Mouse (Mus musculus) adrenal gland, adult 8-10 months (tissue): ENCODE measurements at regions not wholly inside any gene's neighbourhood (a gene's known extent, or its start where the extent isn't known, plus 50 kb on each side); places are given as distances from the start of the nearest gene placed in this dataset.

Experiments
- DNase-seq: peaks from one replicate; pipeline ENCODE4 v3.0.0; 2022

- DNase-seq, result no peak
These were observed 358.9 kb downstream of the Bcor start for GRCm38 (mm10) chrX:11801208-11801607.

- no peak for DNase-seq
These were observed 358.5 kb downstream of the Bcor start for GRCm38 (mm10) chrX:11801621-11802020.

- no peak for DNase-seq
These were observed 357.9 kb downstream of the Bcor start for GRCm38 (mm10) chrX:11802074-11802899.

DNA sequence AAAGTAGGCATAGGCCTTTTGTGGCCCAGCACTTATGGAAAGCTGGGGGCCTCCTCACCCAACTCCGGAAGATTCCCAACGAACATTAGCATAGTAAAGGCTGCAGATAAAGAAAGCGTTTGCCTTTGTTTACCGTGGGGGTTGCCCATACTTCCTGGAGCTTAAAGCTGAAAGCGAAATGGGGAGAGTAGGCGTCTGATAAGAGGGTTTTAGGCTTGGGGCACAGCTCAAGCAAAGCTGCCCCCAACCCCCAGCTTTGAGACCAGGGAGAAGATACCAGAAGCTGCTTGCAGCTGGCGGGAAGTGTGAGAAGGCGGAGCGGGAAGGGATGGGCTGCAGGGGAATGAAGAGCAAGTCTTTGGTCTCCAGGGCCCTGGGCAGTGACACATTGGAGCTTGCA is 356.9 kb downstream of the Bcor start:
- DNase-seq, result no peak

DNA sequence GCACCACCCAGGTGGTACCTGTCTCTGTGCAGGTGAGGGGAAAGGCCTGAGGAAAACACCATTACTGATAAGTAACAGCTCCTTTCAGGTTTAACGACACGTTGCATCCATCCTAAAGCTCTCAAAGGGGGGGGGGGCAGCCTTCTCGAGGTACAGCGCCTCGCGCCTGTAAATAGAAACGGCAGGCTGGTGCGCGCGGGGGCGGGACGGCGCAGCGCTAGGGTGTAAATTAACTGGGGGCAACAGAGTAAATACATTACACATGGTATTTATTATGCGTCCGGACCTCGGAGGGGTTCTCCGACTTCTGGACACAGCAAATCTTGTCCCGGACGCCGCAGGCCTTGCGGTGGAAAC is 353.3 kb downstream of the Bcor start:
- DNase-seq, result no peak

- DNase-seq, result no peak
These were observed 352.8 kb downstream of the Bcor start for GRCm38 (mm10) chrX:11807253-11807882.

- no peak for DNase-seq
These were observed 352.3 kb downstream of the Bcor start for GRCm38 (mm10) chrX:11807883-11808262.

GRCm38 (mm10) chrX:11808911-11809310 is 351.2 kb downstream of the Bcor start:
- DNase-seq, result no peak

DNA sequence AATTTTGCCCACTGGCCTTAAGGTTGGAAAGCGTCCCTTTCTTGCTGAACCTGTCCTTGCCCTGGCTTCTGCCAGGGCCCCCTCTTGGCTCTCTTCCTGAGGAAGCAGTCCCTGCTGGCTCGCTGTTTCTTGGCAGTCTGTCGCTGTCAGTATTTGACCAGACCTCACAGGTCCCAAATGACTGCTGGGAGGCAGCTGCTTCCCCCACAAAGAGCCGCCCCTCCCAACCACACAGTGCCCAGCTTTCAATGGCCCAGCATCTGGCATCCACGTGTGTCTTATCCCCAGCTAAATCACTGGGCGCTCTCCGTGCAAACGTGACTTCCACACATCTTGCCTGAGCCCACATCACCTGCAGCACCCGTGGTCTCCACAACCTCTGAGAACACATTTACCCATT is 345.3 kb downstream of the Bcor start:
- DNase-seq, result no peak

DNA sequence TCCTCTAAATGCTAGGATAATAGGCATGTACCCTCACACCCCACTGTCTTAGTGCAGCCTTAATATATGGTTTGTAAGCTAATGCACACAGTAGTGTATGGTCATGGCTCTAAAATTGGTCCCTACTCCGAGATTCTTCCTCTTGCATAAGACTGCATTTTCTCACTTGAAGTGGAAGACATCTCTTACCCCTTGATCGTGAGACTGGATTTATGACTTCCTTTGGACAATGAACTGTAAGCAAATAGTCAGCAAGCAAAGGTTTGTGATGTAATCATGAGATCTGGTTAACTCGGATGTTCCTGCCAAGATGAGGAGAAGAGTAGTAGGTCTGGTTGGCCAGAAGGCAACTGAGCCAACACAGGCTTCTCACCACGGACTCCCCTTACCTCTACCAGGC is 344.3 kb downstream of the Bcor start:
- no peak for DNase-seq

- DNase-seq, result no peak
These were observed 341.5 kb downstream of the Bcor start for GRCm38 (mm10) chrX:11818634-11819033.

- no peak for DNase-seq
These were observed 339.0 kb downstream of the Bcor start for GRCm38 (mm10) chrX:11821165-11821564.

DNA sequence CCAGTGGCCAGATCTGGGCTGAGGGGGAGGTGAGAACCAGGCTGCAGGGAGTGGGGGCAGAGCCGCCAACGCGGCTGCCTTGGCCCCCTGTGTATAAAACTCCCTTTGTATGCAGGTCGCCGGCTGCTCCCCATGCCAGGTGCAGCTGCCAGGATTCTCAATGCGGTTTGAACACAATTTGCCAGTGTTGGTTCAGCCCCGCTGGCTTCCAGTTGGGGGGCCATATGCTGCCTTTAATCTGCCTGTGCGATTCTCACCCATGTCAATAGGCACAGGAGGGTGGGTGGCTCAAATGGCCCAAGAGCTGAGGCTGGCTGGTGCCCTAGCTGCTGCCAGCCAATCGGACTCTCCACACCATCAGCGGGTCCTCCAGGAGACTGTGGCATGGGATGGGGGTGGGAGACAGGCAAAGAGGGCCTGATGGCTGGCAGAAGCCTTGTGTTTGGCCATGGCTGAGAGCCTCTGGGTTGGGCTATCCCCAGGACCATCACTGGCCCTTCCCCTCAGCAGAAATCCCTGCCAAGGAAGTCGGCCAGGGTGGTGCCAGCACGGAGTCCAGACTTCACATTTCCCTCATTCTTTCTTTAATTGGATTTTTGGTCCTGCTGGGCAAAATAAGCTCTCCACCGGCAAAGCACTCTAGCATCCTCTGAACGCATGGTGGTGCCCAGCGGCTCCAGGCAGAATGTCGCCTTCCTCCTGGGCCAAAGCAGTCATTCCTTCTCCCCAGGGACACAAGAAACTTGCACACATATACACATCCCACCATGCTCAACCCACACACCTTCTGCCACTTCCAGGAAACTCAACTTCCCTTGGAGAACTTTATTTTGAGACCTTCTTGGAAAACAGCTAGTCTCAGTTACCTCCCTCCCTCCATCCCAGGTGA is 338.0 kb downstream of the Bcor start:
- no peak for DNase-seq

DNA sequence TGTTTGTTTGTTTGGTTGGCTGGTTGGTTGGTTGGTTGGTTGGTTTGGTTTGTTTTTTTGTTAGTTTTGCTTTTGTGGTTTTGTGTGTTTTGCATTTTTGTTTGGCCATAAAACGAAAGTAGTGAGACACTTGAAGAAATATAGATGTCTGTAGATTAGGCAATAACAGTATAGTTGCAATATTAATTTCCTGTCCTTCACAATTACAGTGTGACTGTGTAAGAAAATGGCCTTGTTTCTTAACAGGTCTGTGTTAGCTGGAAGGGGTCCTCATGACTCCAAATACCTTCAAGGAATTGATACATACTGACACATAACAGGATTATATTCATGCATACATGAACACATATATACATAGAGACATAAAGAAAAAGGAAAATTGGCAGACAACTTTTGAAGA is 334.2 kb downstream of the Bcor start:
- DNase-seq, result no peak

- no peak for DNase-seq
These were observed 333.3 kb downstream of the Bcor start for GRCm38 (mm10) chrX:11826737-11827408.

GRCm38 (mm10) chrX:11829411-11830002 is 330.6 kb downstream of the Bcor start:
- DNase-seq, result no peak

DNA sequence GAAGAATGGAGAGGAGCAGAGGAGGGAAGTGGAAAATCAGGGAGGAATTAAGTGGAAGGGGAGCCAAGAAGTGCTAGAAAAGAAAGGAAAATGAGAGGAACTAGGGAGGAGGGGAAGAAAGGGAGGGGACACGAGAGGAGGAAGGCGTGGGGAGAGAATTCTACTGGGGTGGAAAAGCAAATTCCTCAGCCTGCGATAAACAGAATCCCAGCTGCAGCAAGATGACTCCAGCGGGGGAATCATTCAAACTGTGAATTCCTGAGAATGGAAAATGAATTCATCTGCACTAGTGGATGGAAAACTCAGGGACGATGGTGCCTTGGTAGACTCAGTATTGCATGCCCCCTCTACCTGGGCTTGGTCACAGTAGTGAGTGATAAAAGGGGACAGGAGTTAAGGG is 322.6 kb downstream of the Bcor start:
- no peak for DNase-seq

GRCm38 (mm10) chrX:11839665-11840245 is 320.4 kb downstream of the Bcor start:
- peak; percentile 14 for DNase-seq

DNA sequence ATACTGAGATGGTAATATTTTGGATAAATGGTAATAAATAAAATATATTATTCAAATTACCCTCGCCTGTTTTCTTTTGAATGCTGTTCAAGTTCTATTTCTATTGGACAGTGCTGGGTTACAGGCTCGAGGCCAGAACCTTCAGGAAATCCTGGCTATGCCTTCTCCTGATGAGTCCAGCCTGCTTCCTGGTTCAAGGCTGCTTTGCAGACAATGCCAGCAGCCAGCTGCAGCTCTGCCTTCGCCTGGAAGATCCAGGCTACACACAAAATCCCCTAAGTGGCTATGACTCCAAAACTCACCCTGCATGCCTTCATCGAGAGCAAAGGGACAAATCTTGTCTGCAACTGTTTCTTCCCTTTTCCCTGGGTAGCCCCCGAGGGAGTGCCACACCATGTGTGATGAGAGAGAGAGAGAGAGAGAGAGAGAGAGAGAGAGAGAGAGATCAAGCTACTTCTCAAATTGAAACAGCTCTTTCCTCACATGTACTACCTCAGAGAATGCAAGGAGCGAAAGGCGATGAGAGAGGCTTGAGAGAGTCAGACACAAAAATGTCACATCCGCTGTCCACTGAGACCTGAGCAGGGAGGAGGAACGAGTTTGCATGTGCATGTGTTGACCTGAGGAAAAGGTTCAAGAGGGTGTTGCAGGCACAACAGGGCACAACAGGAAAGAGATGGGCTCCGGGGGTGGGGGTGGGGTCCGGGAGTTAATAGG is 319.7 kb downstream of the Bcor start:
- peak; percentile 22 for DNase-seq

DNA sequence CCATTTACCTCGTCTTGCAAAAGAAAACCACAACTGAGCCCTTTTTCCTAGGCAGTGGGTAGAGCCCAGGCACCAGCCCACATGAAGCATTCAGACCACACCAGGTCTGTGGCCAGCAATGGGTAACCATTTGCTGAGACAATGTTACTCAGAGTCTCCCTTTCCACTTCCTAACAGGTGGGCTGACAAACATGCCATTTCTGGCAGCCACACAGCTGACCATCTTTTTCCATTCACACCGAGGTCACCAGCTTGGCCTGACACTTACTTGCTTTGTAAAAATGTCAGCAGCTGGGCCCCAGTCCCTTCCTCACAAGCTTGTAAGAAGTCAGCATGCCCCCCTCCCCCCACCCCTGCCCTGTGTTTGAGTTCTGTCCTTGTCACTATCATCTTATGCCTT is 314.6 kb downstream of the Bcor start:
- no peak for DNase-seq

- DNase-seq, result no peak
These were observed 304.2 kb downstream of the Bcor start for GRCm38 (mm10) chrX:11855910-11856309.
